Mouse (Mus musculus): Measurements from ENCODE around the gene Rhbdd2. TPM values are rescaled to one million over a fixed set of nuclear protein-coding genes. Genes with fewer than 3 reads are reported as not detected.

The Rhbdd2 gene
- 40.2 and 43.7 TPM in 2 replicates for polyA plus RNA-seq (2012; rRNA removed; ENCODE audit: low replicate concordance)

DNA sequence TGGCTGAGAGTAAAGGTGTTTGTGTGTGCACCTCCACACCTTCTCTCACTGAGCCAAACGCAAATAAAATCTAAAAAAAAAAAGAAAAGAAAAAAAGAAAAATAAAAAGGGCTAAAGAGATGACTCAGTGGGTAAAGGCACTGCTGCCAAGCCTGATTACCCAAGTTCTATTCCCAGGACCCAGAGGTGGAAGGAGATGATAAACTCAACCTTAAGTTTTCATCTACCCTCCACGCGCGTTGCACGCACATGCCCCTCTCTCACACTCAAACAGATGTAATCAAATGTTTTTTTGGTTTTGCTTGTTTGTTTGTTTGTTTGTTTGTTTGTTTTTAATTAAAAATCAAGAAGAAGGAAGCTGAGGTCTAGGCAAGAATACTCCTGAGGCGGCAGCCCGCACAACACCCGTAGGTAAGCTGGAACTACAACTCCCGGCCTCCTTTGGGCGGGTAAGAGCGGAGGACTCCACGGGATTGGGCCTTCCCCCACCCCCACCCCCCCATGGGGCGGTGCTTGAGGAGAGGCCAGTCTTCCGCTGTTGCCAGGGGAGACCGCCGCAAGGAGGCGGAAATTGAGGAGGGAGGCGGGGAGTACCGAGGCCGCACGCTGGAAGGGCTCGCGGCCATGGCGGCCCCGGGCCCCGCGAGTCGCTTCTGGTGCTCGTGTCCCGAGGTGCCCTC is at the start of gene Rhbdd2:
Gene Rhbdd2 (plus strand): TSS at position 502 of the 680 bp plus-strand sequence.

DNA sequence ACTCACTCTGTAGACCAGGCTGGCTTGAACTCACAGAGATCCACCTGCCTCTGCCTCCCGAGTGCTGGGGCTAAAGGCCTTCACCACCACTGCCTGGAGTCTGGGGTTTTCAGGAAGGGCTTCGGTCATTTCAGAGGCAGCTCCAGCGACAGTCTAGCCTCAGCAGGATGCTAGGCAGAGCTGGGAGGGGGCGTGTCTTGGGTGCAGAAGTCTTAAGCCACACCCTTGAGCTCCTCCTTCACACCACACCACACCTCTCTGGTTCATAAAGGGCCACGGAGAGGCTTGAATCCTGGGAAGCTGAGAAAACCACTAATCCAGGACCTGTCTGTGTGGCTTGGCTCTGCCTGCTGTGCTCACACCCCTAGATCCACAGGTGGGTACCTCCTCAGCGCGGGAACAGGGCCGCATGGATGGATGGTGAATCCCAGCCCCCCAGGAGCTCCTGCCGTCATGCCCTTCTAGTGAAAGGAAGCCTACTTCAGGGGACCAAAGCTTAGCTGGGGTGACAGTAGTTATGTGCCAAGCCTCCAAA is 37.4 kb downstream of the Rhbdd2 start, which contains the start of gene Por:
Gene Por (plus strand): TSS at position 293 of the 535 bp plus-strand sequence.

Other genes starting within 250 kb of the Rhbdd2 start
- gene Pom121, start 238.1 kb upstream of the Rhbdd2 start, polyA plus RNA-seq (2012; rRNA removed; ENCODE audit: low replicate concordance) = 11.0 and 21.1 TPM in 2 replicates
- 56.5 and 64.8 TPM in 2 replicates for gene Hip1, start 87.5 kb upstream of the Rhbdd2 start, polyA plus RNA-seq (2012; rRNA removed; ENCODE audit: low replicate concordance)
- not detected in 2 replicates for gene Ccl26, start 69.0 kb upstream of the Rhbdd2 start, polyA plus RNA-seq (2012; rRNA removed; ENCODE audit: low replicate concordance)
- gene Ccl24, start 59.6 kb upstream of the Rhbdd2 start, polyA plus RNA-seq (2012; rRNA removed; ENCODE audit: low replicate concordance) = 12.3 and 23.9 TPM in 2 replicates
- gene Por, start 37.4 kb downstream of the Rhbdd2 start, polyA plus RNA-seq (2012; rRNA removed; ENCODE audit: low replicate concordance) = 262 and 413 TPM in 2 replicates
- gene Tmem120a, start 111.8 kb downstream of the Rhbdd2 start, polyA plus RNA-seq (2012; rRNA removed; ENCODE audit: low replicate concordance) = 128 and 317 TPM in 2 replicates
- 0.39 and 1.1 TPM in 2 replicates for gene Styxl1, start 145.8 kb downstream of the Rhbdd2 start, polyA plus RNA-seq (2012; rRNA removed; ENCODE audit: low replicate concordance)
- 642 and 972 TPM in 2 replicates for gene Mdh2, start 145.9 kb downstream of the Rhbdd2 start, polyA plus RNA-seq (2012; rRNA removed; ENCODE audit: low replicate concordance)
- gene Srrm3, start 174.3 kb downstream of the Rhbdd2 start, polyA plus RNA-seq (2012; rRNA removed; ENCODE audit: low replicate concordance) = 0.04 and 0.15 TPM in 2 replicates